Mouse (Mus musculus): ENCODE data around the gene Bola3.
"Not testable (repeated sequence)": the region's sequence is repeated elsewhere in the genome, so short reads cannot be mapped to it uniquely, and the experiment has no call there.

Bola3 gene

GRCm38 (mm10) chr6:83345285-83345684 lies 3.7 kb upstream of the Bola3 start:
- not testable (repeated sequence) for DNase-seq (ENCODE audit: low read depth in 2 of 2, low spot score in 2 of 2)

GRCm38 (mm10) chr6:83347916-83348315 lies 1.0 kb upstream of the Bola3 start:
- no peak for DNase-seq (ENCODE audit: low read depth in 2 of 2, low spot score in 2 of 2)

GRCm38 (mm10) chr6:83349274-83349958 lies 469 bp downstream of the Bola3 start:
- DNase-seq (ENCODE audit: low read depth in 2 of 2, low spot score in 2 of 2) = peak; percentile 89 to 91

- DNase-seq (ENCODE audit: low read depth in 2 of 2, low spot score in 2 of 2) = no peak
Observed at GRCm38 (mm10) chr6:83350172-83350571, 1.2 kb downstream of the Bola3 start.

- DNase-seq (ENCODE audit: low read depth in 2 of 2, low spot score in 2 of 2) = no peak
Observed at GRCm38 (mm10) chr6:83350851-83351405, 2.0 kb downstream of the Bola3 start.

- DNase-seq (ENCODE audit: low read depth in 2 of 2, low spot score in 2 of 2) = no peak
Observed at GRCm38 (mm10) chr6:83351490-83352160, 2.7 kb downstream of the Bola3 start.

- no peak for DNase-seq (ENCODE audit: low read depth in 2 of 2, low spot score in 2 of 2)
Observed at GRCm38 (mm10) chr6:83352666-83353410, 3.9 kb downstream of the Bola3 start.

- DNase-seq (ENCODE audit: low read depth in 2 of 2, low spot score in 2 of 2) = no peak
Observed at GRCm38 (mm10) chr6:83354856-83355781, 6.2 kb downstream of the Bola3 start.

GRCm38 (mm10) chr6:83356569-83357138 lies 7.7 kb downstream of the Bola3 start:
- peak; percentile 79 to 86 for DNase-seq (ENCODE audit: low read depth in 2 of 2, low spot score in 2 of 2)

GRCm38 (mm10) chr6:83357436-83357835 lies 8.5 kb downstream of the Bola3 start:
- no peak for DNase-seq (ENCODE audit: low read depth in 2 of 2, low spot score in 2 of 2)

- no peak for DNase-seq (ENCODE audit: low read depth in 2 of 2, low spot score in 2 of 2)
Observed at GRCm38 (mm10) chr6:83361523-83362248, 12.7 kb downstream of the Bola3 start.

GRCm38 (mm10) chr6:83363075-83363474 lies 14.1 kb downstream of the Bola3 start:
- DNase-seq (ENCODE audit: low read depth in 2 of 2, low spot score in 2 of 2) = no peak

GRCm38 (mm10) chr6:83370316-83370965 lies 21.5 kb downstream of the Bola3 start:
- DNase-seq (ENCODE audit: low read depth in 2 of 2, low spot score in 2 of 2) = no peak

GRCm38 (mm10) chr6:83371350-83371749 lies 22.4 kb downstream of the Bola3 start:
- DNase-seq (ENCODE audit: low read depth in 2 of 2, low spot score in 2 of 2) = no peak

GRCm38 (mm10) chr6:83373704-83374300 lies 24.9 kb downstream of the Bola3 start:
- no peak for DNase-seq (ENCODE audit: low read depth in 2 of 2, low spot score in 2 of 2)

- peak in 1 of 2 experiments; percentile 5 for DNase-seq (ENCODE audit: low read depth in 2 of 2, low spot score in 2 of 2)
Observed at GRCm38 (mm10) chr6:83381510-83382491, 32.9 kb downstream of the Bola3 start.

GRCm38 (mm10) chr6:83385569-83386090 lies 36.7 kb downstream of the Bola3 start:
- no peak for DNase-seq (ENCODE audit: low read depth in 2 of 2, low spot score in 2 of 2)
